Mouse (Mus musculus) embryonic fibroblast, embryonic 13.5 days (primary cell): ENCODE data around the gene Unk.
A peak's percentile ranks its signal among the peaks of the same experiment; 100 is the strongest.

Experiments
- CTCF ChIP-seq: IDR thresholded peaks from 2 replicates; pipeline ENCODE4 v1.5.1; 2011; ENCODE audit warnings: mild to moderate bottlenecking, control low read depth, low read length, moderate library complexity, borderline replicate concordance; ENCODE audit not compliant: insufficient read depth
- POLR2A ChIP-seq: IDR thresholded peaks from 2 replicates; pipeline ENCODE4 v1.6.1; 2011; ENCODE audit warnings: low read depth, mild to moderate bottlenecking, control low read depth, low read length, moderate library complexity

DNA sequence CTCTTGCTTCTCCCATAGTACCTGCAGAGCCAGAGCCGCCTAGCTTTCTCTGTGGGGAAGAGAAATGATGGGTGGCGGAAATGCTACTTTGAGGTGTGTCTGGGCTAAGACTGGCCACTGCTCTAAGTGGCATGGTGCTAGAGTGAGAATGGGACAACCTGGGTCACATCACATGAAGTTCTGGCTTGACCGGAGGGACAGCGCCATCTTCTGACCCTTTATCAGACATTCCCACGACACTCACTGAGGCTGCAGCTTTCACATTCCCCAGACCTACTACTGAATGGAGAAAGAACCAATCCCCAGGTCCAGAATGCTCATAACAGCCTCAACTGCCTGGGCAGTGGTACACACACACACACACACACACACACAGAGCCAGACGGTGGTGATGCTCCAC, 12.0 kb upstream of the Unk start:
- TF ChIP-seq CTCF, result peak; percentile 56; the same call in 1 of the 2 replicates
- TF ChIP-seq POLR2A, result no peak
